In genomic region chr2:122125680-122126572, GRCm38 (mm10) we compare ENCODE assay signal across 15 mouse cellular contexts. TPM values are rescaled to one million over a fixed set of nuclear protein-coding genes. Genes with fewer than 3 reads are reported as not detected.
DNase-seq lines count a peak whose midpoint lies in the region; ATAC-seq and TF ChIP-seq lines count a peak whose summit lies in the region.
"Had no signal": no experiment of that assay in that cellular context is flagged by ENCODE, and none has a peak within 500 bp of the region (broad histone marks: within the 10 kb centered on the region; RNA-seq: fewer than 3 reads in every experiment).

No protein-coding gene starts in this region.

- no peaks in the 10 kb centered on the region for H3K9me3 ChIP-seq in ES-E14 (ENCODE audit: control insufficient read depth, insufficient read depth, low read depth, low read length)
- H3K9me3 ChIP-seq in midbrain, embryonic 13.5 days, result no peaks in the 10 kb centered on the region
- H3K9me3 ChIP-seq: hindbrain, embryonic 13.5 days had no signal

- H3K9ac ChIP-seq in ES-E14 (ENCODE audit: insufficient read depth, low read depth, low read length, poor library complexity, severe bottlenecking), result peak overlapping the region; percentile 15; the same call in 1 of the 2 replicates
- H3K9ac ChIP-seq in midbrain, embryonic 13.5 days (replicated peaks), result no peak overlapping the region
- H3K9ac ChIP-seq: hindbrain, embryonic 13.5 days had no signal

- TF ChIP-seq POLR2A in myocyte (IDR thresholded peaks at IDR 0.05; ENCODE audit: insufficient read length, low read depth), result no peak

- no peak overlapping the region for H3ac ChIP-seq in myocyte (ENCODE audit: control insufficient read depth, insufficient read length)

- no peak for ATAC-seq in midbrain, embryonic 13.5 days

- in situ Hi-C loops in ES-E14 (cut with MboI; ENCODE audit: low sequenced_read_pairs in 2 of 2, unreplicated experiment in 2 of 2), result no loop called here

- peak; percentile 18 for DNase-seq in CD4-positive helper T cell, adult 2 months (ENCODE audit: low read depth, low spot score)
- DNase-seq in ES-E14 (ENCODE audit: low read depth, low spot score), result peak; percentile 54
- peak; percentile 66 for DNase-seq in induced T-regulatory cell, adult 2 months (ENCODE audit: low read depth)
- DNase-seq in urinary bladder, postnatal 4 days (ENCODE audit: low spot score in 2 of 2), result no peak
- no peak for DNase-seq in urinary bladder, postnatal 25 days (ENCODE audit: low spot score)
- DNase-seq in kidney, postnatal 25 days, result no peak
- DNase-seq: kidney, postnatal 14 days; lung, postnatal 14 days; retina, postnatal 1 day had no signal

- no peaks in the 10 kb centered on the region for H3K27me3 ChIP-seq in myocyte (ENCODE audit: control insufficient read depth, insufficient read depth, insufficient read length)
- no peaks in the 10 kb centered on the region; the same call in 1 of the 2 replicates for H3K27me3 ChIP-seq in midbrain, embryonic 13.5 days
- H3K27me3 ChIP-seq: hindbrain, embryonic 13.5 days had no signal

- H3K36me3 ChIP-seq in ES-E14 (ENCODE audit: control insufficient read depth, insufficient read depth, low read length, poor library complexity, severe bottlenecking) (peaks cover 2% of the 10 kb centered on the region; the same call in 1 of the 2 replicates), myocyte (ENCODE audit: control insufficient read depth, insufficient read depth) (no peaks in the 10 kb centered on the region)
- no peaks in the 10 kb centered on the region for H3K36me3 ChIP-seq in midbrain, embryonic 13.5 days
- H3K36me3 ChIP-seq: hindbrain, embryonic 13.5 days had no signal

- no peaks in the 10 kb centered on the region for H3K79me2 ChIP-seq in myocyte (ENCODE audit: control insufficient read depth, insufficient read depth)

- WGBS in midbrain, embryonic 13.5 days, result 58% methylated on average over 12 of the region's 12 CpGs

- H3K27ac ChIP-seq in ES-E14 (ENCODE audit: insufficient read depth, low read depth, low read length, poor library complexity, severe bottlenecking), result peak overlapping the region; percentile 19; the same call in 1 of the 2 replicates
- H3K27ac ChIP-seq in midbrain, embryonic 13.5 days, result no peak overlapping the region
- H3K27ac ChIP-seq: hindbrain, embryonic 13.5 days had no signal

- H3K4me3 ChIP-seq in ES-E14 (ENCODE audit: insufficient read depth in 1 of 2, low read depth in 1 of 2, low read length in 2 of 2, poor library complexity in 1 of 2, severe bottlenecking in 1 of 2) (peak overlapping the region in 1 of 2 experiments; percentile 26; a peak in 3 of 4 replicates), myocyte (no peak overlapping the region)
- no peak overlapping the region for H3K4me3 ChIP-seq in midbrain, embryonic 13.5 days (replicated peaks)
- H3K4me3 ChIP-seq: hindbrain, embryonic 13.5 days had no signal

- H3K4me2 ChIP-seq in myocyte (ENCODE audit: low read depth), result no peak overlapping the region
- H3K4me2 ChIP-seq in midbrain, embryonic 13.5 days (replicated peaks), result no peak overlapping the region
- H3K4me2 ChIP-seq: hindbrain, embryonic 13.5 days had no signal

- H3K4me1 ChIP-seq in ES-E14 (ENCODE audit: control insufficient read depth in 2 of 2, insufficient read depth in 2 of 2, low read length in 2 of 2, poor library complexity in 1 of 2), result peaks cover 10 to 20% of the 10 kb centered on the region in 2 experiments
- no peaks in the 10 kb centered on the region for H3K4me1 ChIP-seq in midbrain, embryonic 13.5 days (replicated peaks)
- H3K4me1 ChIP-seq: hindbrain, embryonic 13.5 days had no signal

TF ChIP-seq in ES-E14, 5 proteins besides CTCF, POLR2A, EP300 and RAD21:
- TF ChIP-seq ZNF384 (IDR thresholded peaks at IDR 0.05; ENCODE audit: low read depth, low read length) (no peak), CHD2 (IDR thresholded peaks at IDR 0.05; ENCODE audit: low read depth, low read length) (no peak), MAFK (IDR thresholded peaks at IDR 0.05; ENCODE audit: insufficient read depth, low read depth, low read length) (peak; percentile 52; the same call in 1 of the 2 replicates), ZC3H11A (IDR thresholded peaks at IDR 0.05; ENCODE audit: borderline replicate concordance, low read depth, low read length) (no peak), HCFC1 (IDR thresholded peaks at IDR 0.05; ENCODE audit: borderline replicate concordance, insufficient read depth, low read length) (no peak)

TF ChIP-seq in myocyte, 11 proteins besides CTCF, POLR2A, EP300 and RAD21:
- TF ChIP-seq USF1 (IDR thresholded peaks at IDR 0.05; ENCODE audit: low read depth) (no peak), CEBPB (IDR thresholded peaks at IDR 0.05; ENCODE audit: insufficient read depth, poor library complexity, severe bottlenecking) (peak; percentile 68; the same call in 1 of the 2 replicates), REST (IDR thresholded peaks at IDR 0.05; ENCODE audit: insufficient read depth, insufficient read length) (no peak), POLR2AphosphoS2 (IDR thresholded peaks at IDR 0.05; ENCODE audit: insufficient read length, low read depth) (no peak), SRF (IDR thresholded peaks at IDR 0.05; ENCODE audit: control insufficient read depth, insufficient read length, low read depth) (no peak), MYOD1 (IDR thresholded peaks at IDR 0.05; ENCODE audit: control insufficient read depth in 1 of 3, insufficient read length in 2 of 3, low read depth in 2 of 3) (peak in 2 of 3 experiments; percentile 79 to 82), TCF12 (IDR thresholded peaks at IDR 0.05; ENCODE audit: insufficient read depth, poor library complexity, severe bottlenecking) (no peak), MYOG (IDR thresholded peaks at IDR 0.05; ENCODE audit: control insufficient read depth in 1 of 3, insufficient read depth in 1 of 3, insufficient read length in 2 of 3, low read depth in 2 of 3) (peak in 1 of 3 experiments; percentile 61), E2F4 (IDR thresholded peaks at IDR 0.05; ENCODE audit: insufficient read depth) (no peak), TCF3 (IDR thresholded peaks at IDR 0.05; ENCODE audit: insufficient read length, low read depth) (no peak), MAX (IDR thresholded peaks at IDR 0.05; ENCODE audit: low read depth) (no peak)
TF ChIP-seq in myocyte: peak in this region for 3.

RNA-seq across cellular contexts. Expression of gene Spg11, which starts 7.7 kb away (rescaled TPM):
- total RNA-seq in ES-E14 (2012; rRNA removed), result 15.4 and 18.2 TPM in 2 replicates
- 5.8 TPM for polyA plus RNA-seq in myocyte (2012; fragmentation: generic; extraction: Trizol)
- 9.7 and 11.2 TPM in 2 replicates for polyA plus RNA-seq in midbrain, embryonic 13.5 days (2015; fragmentation: Nextera tagmentation; extraction: Ambion mirVana)

RNA-seq across cellular contexts. Expression of gene B2m, which starts 21.6 kb away (rescaled TPM):
- total RNA-seq in ES-E14 (2012; rRNA removed), result 38.4 and 73.8 TPM in 2 replicates
- 321 TPM for polyA plus RNA-seq in myocyte (2012; fragmentation: generic; extraction: Trizol)
- polyA plus RNA-seq in midbrain, embryonic 13.5 days (2015; fragmentation: Nextera tagmentation; extraction: Ambion mirVana), result 82.5 and 82.7 TPM in 2 replicates

RNA-seq across cellular contexts. Expression of gene Trim69, which starts 34.6 kb away (rescaled TPM):
- not detected in 2 replicates for total RNA-seq in ES-E14 (2012; rRNA removed)
- 0.04 TPM for polyA plus RNA-seq in myocyte (2012; fragmentation: generic; extraction: Trizol)
- polyA plus RNA-seq in midbrain, embryonic 13.5 days (2015; fragmentation: Nextera tagmentation; extraction: Ambion mirVana), result not detected in 2 replicates
- total RNA-seq: left cerebral cortex, postnatal 10 days had no signal
- polyA plus RNA-seq: brain, embryonic 14.5 days; forebrain, embryonic 11.5 days; hindbrain, embryonic 13.5 days had no signal

Comparison
In these comparisons a context has a peak if more than half of its experiments do, and no peak if none do; other contexts are left out.
1. DNase-seq: peak in CD4-positive helper T cell, adult 2 months (single experiment), ES-E14 (single experiment) and induced T-regulatory cell, adult 2 months (single experiment); none in urinary bladder, postnatal 4 days (0 of 2), urinary bladder, postnatal 25 days (single experiment) and kidney, postnatal 25 days (0 of 2).